Mouse (Mus musculus) lung, embryonic 14.5 days (tissue): ENCODE measurements around the gene Hist2h3c2. TPM values are rescaled to one million over a fixed set of nuclear protein-coding genes. Genes with fewer than 3 reads are reported as not detected.
"Not testable (repeated sequence)": the region's sequence is repeated elsewhere in the genome, so short reads cannot be mapped to it uniquely, and the experiment has no call there.

Experiments used
- ATAC-seq: fragments of 200-750 bp; cut with Nextera tagmentation; 2 replicates; pipeline ENCODE4 v1.8.0; 2017; ENCODE audit warnings: mild to moderate bottlenecking, moderate TSS enrichment, moderate library complexity; ENCODE audit not compliant: insufficient read depth
- DNase-seq: peaks from one replicate; pipeline ENCODE4 v3.0.0-alpha.2; 2015
- H3K27ac ChIP-seq: fragments of 300-500 bp; sonication (generic); 2 replicates; pipeline ENCODE4 v1.5.1; 2014; ENCODE audit warnings: low read depth, mild to moderate bottlenecking, moderate library complexity
- H3K27me3 ChIP-seq: fragments of 300-500 bp; sonication (generic); 2 replicates; pipeline ENCODE4 v1.6.1; 2014; ENCODE audit warnings: low read length, control low read depth; ENCODE audit not compliant: insufficient read depth
- H3K36me3 ChIP-seq: fragments of 300-500 bp; sonication (generic); 2 replicates; pipeline ENCODE4 v1.6.1; 2014; ENCODE audit warnings: control low read depth; ENCODE audit not compliant: insufficient read depth
- H3K4me1 ChIP-seq: fragments of 300-500 bp; sonication (generic); 2 replicates; pipeline ENCODE4 v1.6.1; 2014; ENCODE audit warnings: antibody characterized with exemption, control low read depth; ENCODE audit not compliant: insufficient read depth
- H3K4me2 ChIP-seq: fragments of 300-500 bp; sonication (generic); 2 replicates; pipeline ENCODE4 v1.6.1; 2014; ENCODE audit warnings: mild to moderate bottlenecking
- H3K4me3 ChIP-seq: fragments of 300-500 bp; sonication (generic); 2 replicates; pipeline ENCODE4 v1.5.1; 2014; ENCODE audit warnings: low read depth, low read length
- H3K9ac ChIP-seq: fragments of 300-500 bp; sonication (generic); 2 replicates; pipeline ENCODE4 v1.6.1; 2014
- H3K9me3 ChIP-seq: fragments of 300-500 bp; sonication (generic); 2 replicates; pipeline ENCODE4 v1.6.1; 2016; ENCODE audit warnings: low read depth, low read length, control low read depth
- CTCF ChIP-seq: IDR thresholded peaks from 2 replicates; pipeline ENCODE4 v1.5.1; 2016; ENCODE audit warnings: antibody characterized with exemption, low read depth
- WGBS: fragments of 180-500 bp; shearing (Covaris S2); extraction: QIAGEN DNeasy Blood & Tissue Kit; methylation state at CpG from one replicate; pipeline ENCODE4 v1.1.7; 2014; 5-methylcytosine and 5-hydroxymethylcytosine counted together
- polyA plus RNA-seq: library from polyadenylated mRNA; unstranded; fragments of >200 nt; fragmentation: Nextera tagmentation; extraction: Ambion mirVana; gene quantifications from 2 replicates; pipeline ENCODE4 v1.2.1, GENCODE M21; 2014

Gene Hist2h3c2
- polyA plus RNA-seq, result 11.5 and 14.4 TPM in 2 replicates

DNA sequence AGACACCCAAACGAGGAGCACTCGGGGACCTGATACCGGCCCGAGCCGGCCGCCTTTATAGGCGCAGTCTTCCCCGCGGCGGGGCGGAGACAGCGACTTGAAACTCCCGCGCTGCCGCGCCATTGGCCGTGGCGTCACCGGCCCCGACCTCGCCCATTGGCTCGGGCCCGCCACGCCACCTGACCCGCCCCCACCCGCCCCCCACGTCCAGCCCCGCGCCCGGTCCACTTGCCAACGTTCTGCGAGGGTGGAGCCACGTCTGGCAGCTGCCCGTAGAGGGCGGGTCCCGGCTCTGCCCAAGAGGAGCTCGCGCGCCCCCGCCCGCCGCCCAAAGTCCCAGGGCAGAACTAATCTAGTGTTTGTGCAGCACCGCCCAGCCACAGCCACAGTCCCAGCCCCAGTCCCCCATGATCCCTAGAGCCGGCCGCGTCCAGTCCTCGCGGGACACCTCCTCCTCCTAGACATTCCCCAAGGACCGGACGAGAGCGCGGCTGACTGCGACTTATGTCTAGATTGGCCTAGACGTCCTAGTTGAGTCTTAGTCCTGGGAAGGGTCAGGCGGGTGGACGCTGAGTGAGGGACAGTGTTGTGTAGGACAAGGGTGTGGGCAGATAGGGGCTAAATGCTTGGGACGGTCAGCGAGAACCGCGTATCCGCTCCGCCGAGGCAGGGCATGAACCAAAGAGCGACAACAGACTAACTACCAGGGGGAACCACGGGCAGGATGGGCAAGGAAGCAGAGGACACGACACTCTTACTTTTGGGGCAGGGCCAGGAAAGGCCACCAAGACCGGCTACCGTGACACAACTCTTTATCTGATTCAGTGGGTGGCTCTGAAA lies at the start of gene Hist2h3c2:
Gene Hist2h3c2, minus strand, starts transcription at position 174 of the 840 bp plus-strand sequence.
- peak within 1 kb of the TSS; percentile 71 for H3K9ac ChIP-seq
- peak within 1 kb of the TSS; percentile 88 for H3K27ac ChIP-seq
- H3K27me3 ChIP-seq, DNase-seq, H3K4me1 ChIP-seq, H3K36me3 ChIP-seq, H3K9me3 ChIP-seq: not testable (repeated sequence)
- H3K4me2 ChIP-seq, result peak within 1 kb of the TSS; percentile 89
- peak within 1 kb of the TSS; percentile 45 for H3K4me3 ChIP-seq
- under 1% methylated on average over 20 of the region's 68 CpGs for WGBS
- ATAC-seq, result peak; percentile 92

GRCm38 (mm10) chr3:96287334-96287733 lies 48.4 kb upstream of the Hist2h3c2 start:
- not testable (repeated sequence) for H3K9ac ChIP-seq, H3K4me2 ChIP-seq, H3K4me3 ChIP-seq, H3K27me3 ChIP-seq, DNase-seq, H3K9me3 ChIP-seq, H3K4me1 ChIP-seq, ATAC-seq, H3K27ac ChIP-seq, H3K36me3 ChIP-seq
- 84% methylated on average over 11 of the region's 11 CpGs for WGBS
- peak; percentile 71 for TF ChIP-seq CTCF

GRCm38 (mm10) chr3:96284457-96284856 lies 45.5 kb upstream of the Hist2h3c2 start:
- 6% methylated on average over 4 of the region's 4 CpGs for WGBS
- peak; percentile 69 for TF ChIP-seq CTCF
- Histone ChIP-seq H3K27me3 (peaks cover 8% of the 10 kb centered on the region), H3K4me3 (no peak overlapping the region), H3K4me2 (peak overlapping the region; percentile 41), H3K27ac (no peak overlapping the region), H3K9ac (no peak overlapping the region; the same call in 1 of the 2 replicates), H3K4me1 (no peaks in the 10 kb centered on the region), H3K9me3 (no peaks in the 10 kb centered on the region), H3K36me3 (no peaks in the 10 kb centered on the region)
- DNase-seq (peak; percentile 81), ATAC-seq (no peak)

DNA sequence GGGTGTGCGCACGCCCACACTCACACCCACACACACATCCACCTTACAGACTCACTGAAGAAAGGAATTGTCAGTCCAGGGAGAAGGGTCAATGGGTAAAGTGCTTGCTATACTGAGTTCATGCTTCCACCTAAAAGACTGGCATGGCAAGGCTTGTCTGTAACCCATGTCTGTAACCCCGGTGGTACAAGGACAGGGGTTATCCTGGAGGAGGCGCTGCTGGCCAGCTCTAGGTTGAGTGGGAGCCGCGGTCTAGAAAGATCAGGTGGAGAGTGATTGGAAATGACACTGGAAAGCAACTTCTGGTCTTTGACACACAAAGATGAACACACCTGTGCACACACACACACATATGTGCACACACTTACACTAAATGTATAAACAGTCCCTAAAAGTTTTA lies 41.7 kb upstream of the Hist2h3c2 start:
- H3K4me3 ChIP-seq, result no peak overlapping the region
- peaks cover 8% of the 10 kb centered on the region for H3K27me3 ChIP-seq
- no peak for DNase-seq
- no peak overlapping the region for H3K27ac ChIP-seq
- H3K9ac ChIP-seq, result no peak overlapping the region
- no peak overlapping the region for H3K4me2 ChIP-seq
- no peak for TF ChIP-seq CTCF
- no peaks in the 10 kb centered on the region for H3K4me1 ChIP-seq
- no peaks in the 10 kb centered on the region for H3K9me3 ChIP-seq
- no peak for ATAC-seq
- no peaks in the 10 kb centered on the region for H3K36me3 ChIP-seq
- 48% methylated on average over 6 of the region's 6 CpGs for WGBS

GRCm38 (mm10) chr3:96277800-96278624 lies 39.1 kb upstream of the Hist2h3c2 start:
- Histone ChIP-seq H3K36me3 (no peaks in the 10 kb centered on the region), H3K27ac (peak overlapping the region; percentile 85), H3K4me3 (peak overlapping the region; percentile 47), H3K9ac (peak overlapping the region; percentile 68), H3K27me3 (peaks cover 4% of the 10 kb centered on the region; the same call in 1 of the 2 replicates), H3K4me1 (no peaks in the 10 kb centered on the region), H3K4me2 (peak overlapping the region; percentile 81), H3K9me3 (no peaks in the 10 kb centered on the region)
- under 1% methylated on average over 49 of the region's 49 CpGs for WGBS
- ATAC-seq, result peak; percentile 97
- DNase-seq, result peak; percentile 94
- peak; percentile 91 for TF ChIP-seq CTCF

- Histone ChIP-seq H3K27me3 (peaks cover 3% of the 10 kb centered on the region; the same call in 1 of the 2 replicates), H3K9me3 (no peaks in the 10 kb centered on the region), H3K36me3 (no peaks in the 10 kb centered on the region), H3K4me1 (no peaks in the 10 kb centered on the region), H3K27ac (peak overlapping the region; percentile 85), H3K4me3 (peak overlapping the region; percentile 47), H3K4me2 (peak overlapping the region; percentile 81), H3K9ac (peak overlapping the region; percentile 68)
- WGBS, result 13% methylated on average over 8 of the region's 8 CpGs
- peak; percentile 67 for DNase-seq
- TF ChIP-seq CTCF, result peak; percentile 28; the same call in 1 of the 2 replicates
- peak; percentile 28; the same call in 1 of the 2 replicates for ATAC-seq
Observed at GRCm38 (mm10) chr3:96277428-96277799, 38.5 kb upstream of the Hist2h3c2 start.
